In genomic region chr16:20140772-20141531, GRCm38 (mm10) we compare ENCODE assay signal across 8 mouse cellular contexts. TPM values are rescaled to one million over a fixed set of nuclear protein-coding genes. Genes with fewer than 3 reads are reported as not detected.
A peak's percentile ranks its signal among the peaks of the same experiment; 100 is the strongest.
DNase-seq lines count a peak whose midpoint lies in the region; ATAC-seq and TF ChIP-seq lines count a peak whose summit lies in the region.

Gene Yeats2 (plus strand): TSS chr16:20141063.

- 0 out of 4 replicates have a peak, but pooled peaks of 1 of the 2 experiments have one; percentile 9 for TF ChIP-seq EP300 in MEL (IDR thresholded peaks at IDR 0.05; ENCODE audit: low read depth in 1 of 2, low read length in 2 of 2)

- peak within 1 kb of the TSS; percentile 87 to 94 for H3K4me3 ChIP-seq in MEL (ENCODE audit: control insufficient read depth in 1 of 2, insufficient read depth in 1 of 2, low read depth in 2 of 2, low read length in 2 of 2)
- H3K4me3 ChIP-seq in cerebellum, adult 2 months (replicated peaks; ENCODE audit: insufficient read depth, low read depth, low read length) = peak within 1 kb of the TSS; percentile 95
- peak within 1 kb of the TSS; percentile 72 for H3K4me3 ChIP-seq in lung, embryonic 16.5 days (ENCODE audit: low read length)

- H3K4me1 ChIP-seq in MEL (ENCODE audit: control insufficient read depth in 1 of 2, insufficient read depth in 2 of 2, low read length in 2 of 2) = peaks cover 7 to 23% of the 10 kb centered on the region in 2 experiments
- no peaks in the 10 kb centered on the region for H3K4me1 ChIP-seq in cerebellum, adult 2 months (ENCODE audit: control insufficient read depth, insufficient read depth, low read length)
- peaks cover 13% of the 10 kb centered on the region for H3K4me1 ChIP-seq in lung, embryonic 16.5 days (replicated peaks; ENCODE audit: control insufficient read depth, insufficient read depth, low read length)

- no peak for TF ChIP-seq RAD21 in MEL (IDR thresholded peaks at IDR 0.05; ENCODE audit: low read depth, low read length)

- H3K36me3 ChIP-seq in MEL (ENCODE audit: control insufficient read depth in 1 of 2, insufficient read depth in 2 of 2, low read length in 2 of 2) = peaks cover 0 to 31% of the 10 kb centered on the region in 2 experiments; a peak in 2 of 4 replicates
- no peaks in the 10 kb centered on the region for H3K36me3 ChIP-seq in lung, embryonic 16.5 days (ENCODE audit: control insufficient read depth, insufficient read depth, low read length)

- peak within 1 kb of the TSS; percentile 51 for H3K27ac ChIP-seq in MEL (ENCODE audit: control insufficient read depth, low read depth, low read length)
- peak within 1 kb of the TSS; percentile 97 for H3K27ac ChIP-seq in cerebellum, adult 2 months (ENCODE audit: insufficient read depth, low read length)
- peak within 1 kb of the TSS; percentile 87 for H3K27ac ChIP-seq in lung, embryonic 16.5 days (ENCODE audit: low read length)

- H3K9ac ChIP-seq in MEL (ENCODE audit: control insufficient read depth, low read depth, low read length, poor library complexity, severe bottlenecking) = peak within 1 kb of the TSS; percentile 96
- peak within 1 kb of the TSS; percentile 92 for H3K9ac ChIP-seq in lung, embryonic 16.5 days (ENCODE audit: low read length)

- TF ChIP-seq POLR2A in MEL (IDR thresholded peaks at IDR 0.05; ENCODE audit: control insufficient read depth in 1 of 2, insufficient read depth in 1 of 2, low read depth in 1 of 2, low read length in 2 of 2, poor library complexity in 1 of 2) = peak; percentile 75 to 89
- TF ChIP-seq POLR2A in cerebellum, adult 2 months (IDR thresholded peaks at IDR 0.05; ENCODE audit: borderline replicate concordance, insufficient read depth, low read length) = peak; percentile 80; the same call in 1 of the 2 replicates

- WGBS in cerebellum, adult 2 months = under 1% methylated on average over 90 of the region's 92 CpGs
- WGBS in lung, embryonic 16.5 days = under 1% methylated on average over 84 of the region's 92 CpGs

- ATAC-seq in hematopoietic stem cell, adult 5-6 weeks (replicated peaks in 1 of 2; ENCODE audit: insufficient read depth in 1 of 2, low FRiP score in 2 of 2, low TSS enrichment in 1 of 2, low read depth in 1 of 2, poor library complexity in 2 of 2, severe bottlenecking in 2 of 2) = peak; percentile 80 to 82
- peak; percentile 95 for ATAC-seq in lung, embryonic 16.5 days (ENCODE audit: low read depth)

- peak within 1 kb of the TSS; percentile 89 for H3K4me2 ChIP-seq in lung, embryonic 16.5 days (ENCODE audit: low read depth, low read length)

- no peak for TF ChIP-seq CTCF in MEL (IDR thresholded peaks at IDR 0.05 in 2 of 3, conservative IDR thresholded peaks at IDR 0.05 in 1 of 3; ENCODE audit: control insufficient read depth in 1 of 3, insufficient read depth in 1 of 3, low read depth in 2 of 3, low read length in 3 of 3, poor library complexity in 1 of 3, severe bottlenecking in 1 of 3)
- TF ChIP-seq CTCF in cerebellum, adult 2 months (IDR thresholded peaks at IDR 0.05; ENCODE audit: borderline replicate concordance, insufficient read depth, low read depth, low read length) = no peak

- no peaks in the 10 kb centered on the region for H3K27me3 ChIP-seq in MEL (ENCODE audit: control insufficient read depth in 1 of 2, insufficient read depth in 2 of 2, low read length in 2 of 2)
- no peaks in the 10 kb centered on the region for H3K27me3 ChIP-seq in cerebellum, adult 2 months (ENCODE audit: control insufficient read depth, insufficient read depth, low read length)
- no peaks in the 10 kb centered on the region for H3K27me3 ChIP-seq in lung, embryonic 16.5 days (ENCODE audit: control insufficient read depth, insufficient read depth, low read depth, low read length)

- DNase-seq in MEL (ENCODE audit: low read depth, low spot score) = peak; percentile 80
- peak; percentile 83 to 89 for DNase-seq in cerebellum, adult 2 months
- peak; percentile 81 for DNase-seq in forelimb bud, embryonic 11.5 days (ENCODE audit: low read depth, low spot score)
- DNase-seq in layer of hippocampus, adult 9-10 months (ENCODE audit: low spot score) = peak; percentile 63
- DNase-seq in ovary, postnatal 10 days (ENCODE audit: low spot score) = peak; percentile 70
- DNase-seq in thymus, postnatal 10 days (ENCODE audit: low spot score in 2 of 2) = peak; percentile 87 to 89

- H3K79me2 ChIP-seq in MEL (ENCODE audit: control insufficient read depth, insufficient read depth, low read length, poor library complexity) = peaks cover 34% of the 10 kb centered on the region

- H3K9me3 ChIP-seq in MEL (replicated peaks; ENCODE audit: insufficient read depth, low read length) = no peaks in the 10 kb centered on the region
- H3K9me3 ChIP-seq in lung, embryonic 16.5 days (ENCODE audit: control insufficient read depth, low read length) = no peaks in the 10 kb centered on the region

TF ChIP-seq in MEL, 35 proteins besides CTCF, POLR2A, EP300 and RAD21:
- TF ChIP-seq SIN3A (IDR thresholded peaks at IDR 0.05; ENCODE audit: low read length) (peak; percentile 74), ZMIZ1 (IDR thresholded peaks at IDR 0.05; ENCODE audit: low read depth, low read length) (peak; percentile 76), ETS1 (IDR thresholded peaks at IDR 0.05; ENCODE audit: low read depth, low read length) (0 out of 2 replicates have a peak, but pooled peaks have one; percentile 10), HCFC1 (IDR thresholded peaks at IDR 0.05; ENCODE audit: low read depth, low read length) (peak; percentile 59; the same call in 1 of the 2 replicates), JUND (IDR thresholded peaks at IDR 0.05; ENCODE audit: low read depth, low read length) (no peak), CHD2 (IDR thresholded peaks at IDR 0.05; ENCODE audit: low read length) (no peak), MXI1 (IDR thresholded peaks at IDR 0.05; ENCODE audit: low read depth, low read length) (peak; percentile 65; the same call in 1 of the 2 replicates), MAZ (IDR thresholded peaks at IDR 0.05; ENCODE audit: low read depth, low read length) (peak; percentile 52; the same call in 1 of the 2 replicates), NRF1 (IDR thresholded peaks at IDR 0.05; ENCODE audit: insufficient read depth, low read depth, low read length, poor library complexity, severe bottlenecking) (peak; percentile 71), MAX (IDR thresholded peaks at IDR 0.05; ENCODE audit: low read length) (peak; percentile 78), POLR2AphosphoS2 (IDR thresholded peaks at IDR 0.05; ENCODE audit: low read length) (peak; percentile 52; the same call in 1 of the 2 replicates), ZNF384 (IDR thresholded peaks at IDR 0.05; ENCODE audit: low read depth, low read length) (no peak), TBP (IDR thresholded peaks at IDR 0.05; ENCODE audit: low read depth, low read length) (no peak), NELFE (IDR thresholded peaks at IDR 0.05; ENCODE audit: low read depth, low read length) (peak; percentile 86), BHLHE40 (IDR thresholded peaks at IDR 0.05; ENCODE audit: borderline replicate concordance, low read depth, low read length) (peak; percentile 86)

RNA-seq across cellular contexts. Expression of gene Yeats2, which starts in this region (rescaled TPM):
- total RNA-seq in MEL (2012; rRNA removed) = 12.7 and 13.3 TPM in 2 replicates
- 10 to 100 TPM in 1 of 2 experiments, not detected in 1; 23.2 TPM for polyA plus RNA-seq in MEL (2012; ENCODE audit: insufficient read depth in 1 of 2, insufficient read length in 2 of 2, low read depth in 1 of 2, low replicate concordance in 2 of 2, missing spikeins in 1 of 2)
- polyA plus RNA-seq in cerebellum, adult 2 months (2012; rRNA removed) = 27.1 and 32.9 TPM in 2 replicates
- total RNA-seq in hematopoietic stem cell, adult 5-6 weeks (2017) = 26.5 and 30.3 TPM in 2 replicates
- 29.7 and 31.4 TPM in 2 replicates for polyA plus RNA-seq in lung, embryonic 16.5 days (2015; fragmentation: Nextera tagmentation; extraction: Ambion mirVana)

Comparison
In these comparisons a context has a peak if more than half of its experiments do, and no peak if none do; other contexts are left out.
1. Peak in every context shown above with its lines: DNase-seq, ATAC-seq, H3K4me3 ChIP-seq and H3K27ac ChIP-seq.